Mouse (Mus musculus) adrenal gland (tissue): ENCODE measurements around the gene St6gal2.

Experiments
- intact Hi-C: fragments of 180-260 bp; cut with DNase I; formaldehyde crosslinking; loops from one replicate; pipeline ENCODE4 v1.15.1; 2025
- long read RNA-seq, 2 experiments: library from polyadenylated mRNA; unstranded; transcript quantifications; one replicate each; pipeline ENCODE4 v2.0.0; 2020; ENCODE audit warnings: borderline replicate concordance in 1 of 2; ENCODE audit not compliant: insufficient replicate concordance in 1 of 2

Gene St6gal2
- long read RNA-seq, experiment 1: 0 reads
- long read RNA-seq, experiment 2: 0 reads

- intact Hi-C loops: no loop called here
These were observed at the start of gene St6gal2 for GRCm38 (mm10) chr17:55445250-55446184. Gene St6gal2 (plus strand): TSS chr17:55445382.

GRCm38 (mm10) chr17:55406043-55406442, 39.1 kb upstream of the St6gal2 start:
- intact Hi-C loops: no loop called here

- intact Hi-C loops: no loop called here
These were observed 28.7 kb upstream of the St6gal2 start for GRCm38 (mm10) chr17:55416519-55416918.

- intact Hi-C loops: no loop called here
These were observed 974 bp downstream of the St6gal2 start for GRCm38 (mm10) chr17:55446185-55446527.

- intact Hi-C loops: no loop called here
These were observed 1.5 kb downstream of the St6gal2 start for GRCm38 (mm10) chr17:55446698-55447097.

GRCm38 (mm10) chr17:55450943-55451342, 5.8 kb downstream of the St6gal2 start:
- intact Hi-C loops: no loop called here

GRCm38 (mm10) chr17:55454487-55454886, 9.3 kb downstream of the St6gal2 start:
- intact Hi-C loops: no loop called here

- intact Hi-C loops: no loop called here
These were observed 15.0 kb downstream of the St6gal2 start for GRCm38 (mm10) chr17:55460187-55460586.

GRCm38 (mm10) chr17:55467579-55467978, 22.4 kb downstream of the St6gal2 start:
- intact Hi-C loops: no loop called here

- intact Hi-C loops: no loop called here
These were observed 23.8 kb downstream of the St6gal2 start for GRCm38 (mm10) chr17:55468963-55469362.

GRCm38 (mm10) chr17:55475974-55476373, 30.8 kb downstream of the St6gal2 start:
- intact Hi-C loops: loop anchor here (5.0 kb wide), 3 partner anchors 439 to 1124 kb away; no protein-coding TSS in a partner anchor

GRCm38 (mm10) chr17:55477361-55477760, 32.2 kb downstream of the St6gal2 start:
- intact Hi-C loops: loop anchor here (5.0 kb wide), 3 partner anchors 440 to 1125 kb away; no protein-coding TSS in a partner anchor

- intact Hi-C loops: loop anchor here (5.0 kb wide), 3 partner anchors 442 to 1127 kb away; no protein-coding TSS in a partner anchor
These were observed 34.2 kb downstream of the St6gal2 start for GRCm38 (mm10) chr17:55479367-55479766.

GRCm38 (mm10) chr17:55484108-55484870, 39.1 kb downstream of the St6gal2 start:
- intact Hi-C loops: no loop called here

- intact Hi-C loops: no loop called here
These were observed 86.7 kb downstream of the St6gal2 start for GRCm38 (mm10) chr17:55531872-55532271.

GRCm38 (mm10) chr17:55548476-55548875, 103.3 kb downstream of the St6gal2 start:
- intact Hi-C loops: no loop called here

- intact Hi-C loops: no loop called here
These were observed 116.6 kb downstream of the St6gal2 start for GRCm38 (mm10) chr17:55561774-55562173.
